8 mouse cellular contexts compared by ENCODE assay signal in the genomic region with DNA sequence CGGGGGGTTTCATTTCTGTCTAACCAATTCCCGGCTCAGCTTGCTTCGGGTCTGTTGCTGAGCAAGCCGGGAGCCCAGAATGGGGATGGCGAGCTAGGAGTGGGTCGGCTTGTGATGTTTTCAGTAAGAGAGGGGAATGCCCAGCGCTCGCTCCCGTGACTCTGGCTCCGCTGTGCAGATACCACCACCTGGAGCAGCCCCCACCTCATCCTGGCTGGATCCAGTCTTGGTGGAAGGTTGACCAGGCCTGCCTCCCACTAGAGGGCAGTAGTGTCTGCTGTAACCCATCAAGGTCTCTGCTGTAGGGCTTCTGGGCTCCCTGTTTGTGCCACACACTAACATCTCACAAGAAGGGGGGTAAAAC. TPM values are rescaled to one million over a fixed set of nuclear protein-coding genes. Genes with fewer than 3 reads are reported as not detected.
DNase-seq lines count a peak whose midpoint lies in the region; ATAC-seq and TF ChIP-seq lines count a peak whose summit lies in the region.

No protein-coding gene starts in this region.

- WGBS in heart, embryonic 13.5 days, result 9% methylated on average over 10 of the region's 10 CpGs
- 10% methylated on average over 10 of the region's 10 CpGs for WGBS in kidney, postnatal 0 days
- 45% methylated on average over 10 of the region's 10 CpGs for WGBS in liver, embryonic 13.5 days (ENCODE audit: insufficient replicate concordance)
- 11% methylated on average over 10 of the region's 10 CpGs for WGBS in neural tube, embryonic 12.5 days

- TF ChIP-seq POLR2A in embryonic fibroblast, embryonic 13.5 days (IDR thresholded peaks at IDR 0.05; ENCODE audit: low read depth, low read length), result no peak
- no peak for TF ChIP-seq POLR2A in testis, adult 2 months (IDR thresholded peaks at IDR 0.05; ENCODE audit: control insufficient read depth, low read depth, low read length)

- peak overlapping the region; percentile 73 for H3K9ac ChIP-seq in heart, embryonic 13.5 days
- 0 out of 2 replicates have a peak overlapping the region, but pooled peaks have one; percentile 35 for H3K9ac ChIP-seq in kidney, postnatal 0 days (ENCODE audit: low read depth, low read length)
- peak overlapping the region; percentile 27 for H3K9ac ChIP-seq in liver, embryonic 13.5 days
- H3K9ac ChIP-seq in neural tube, embryonic 12.5 days, result no peak overlapping the region

- no peaks in the 10 kb centered on the region for H3K36me3 ChIP-seq in C2C12 (ENCODE audit: control insufficient read depth, insufficient read depth)
- H3K36me3 ChIP-seq in heart, embryonic 13.5 days, result peaks cover 59% of the 10 kb centered on the region
- H3K36me3 ChIP-seq in kidney, postnatal 0 days (ENCODE audit: insufficient read depth, low read length), result peaks cover 5% of the 10 kb centered on the region; the same call in 1 of the 2 replicates
- peaks cover 98% of the 10 kb centered on the region for H3K36me3 ChIP-seq in liver, embryonic 13.5 days
- H3K36me3 ChIP-seq in neural tube, embryonic 12.5 days, result no peaks in the 10 kb centered on the region
- H3K36me3 ChIP-seq in testis, adult 2 months (ENCODE audit: control insufficient read depth, insufficient read depth, low read length), result no peaks in the 10 kb centered on the region

- H3K27me3 ChIP-seq in C2C12 (ENCODE audit: control insufficient read depth, insufficient read depth, insufficient read length), result no peaks in the 10 kb centered on the region
- no peaks in the 10 kb centered on the region for H3K27me3 ChIP-seq in heart, embryonic 13.5 days (replicated peaks)
- no peaks in the 10 kb centered on the region for H3K27me3 ChIP-seq in kidney, postnatal 0 days (ENCODE audit: insufficient read depth, low read length)
- no peaks in the 10 kb centered on the region for H3K27me3 ChIP-seq in liver, embryonic 13.5 days
- H3K27me3 ChIP-seq in neural tube, embryonic 12.5 days (replicated peaks), result no peaks in the 10 kb centered on the region
- no peaks in the 10 kb centered on the region for H3K27me3 ChIP-seq in testis, adult 2 months (ENCODE audit: control insufficient read depth, insufficient read depth, low read length)

- H3K4me2 ChIP-seq in heart, embryonic 13.5 days, result peak overlapping the region; percentile 72
- H3K4me2 ChIP-seq in kidney, postnatal 0 days (ENCODE audit: low read length), result peak overlapping the region; percentile 75
- peak overlapping the region; percentile 30 for H3K4me2 ChIP-seq in liver, embryonic 13.5 days
- H3K4me2 ChIP-seq in neural tube, embryonic 12.5 days (replicated peaks), result peak overlapping the region; percentile 60

- DNase-seq in brain, adult 2 months (ENCODE audit: low read depth, low spot score), result peak; percentile 95
- peak; percentile 91 for DNase-seq in kidney, postnatal 0 days (ENCODE audit: low spot score)
- peak; percentile 60 for DNase-seq in liver, embryonic 13.5 days

- no peak overlapping the region for H3K4me3 ChIP-seq in C2C12 (ENCODE audit: insufficient read depth, poor library complexity, severe bottlenecking)
- no peak overlapping the region for H3K4me3 ChIP-seq in embryonic fibroblast, embryonic 13.5 days (ENCODE audit: insufficient read depth, low read length)
- peak overlapping the region; percentile 46 for H3K4me3 ChIP-seq in heart, embryonic 13.5 days
- H3K4me3 ChIP-seq in kidney, postnatal 0 days (replicated peaks; ENCODE audit: low read depth, low read length), result peak overlapping the region; percentile 27
- peak overlapping the region; percentile 4; the same call in 1 of the 2 replicates for H3K4me3 ChIP-seq in liver, embryonic 13.5 days (replicated peaks)
- H3K4me3 ChIP-seq in neural tube, embryonic 12.5 days, result peak overlapping the region; percentile 27; the same call in 1 of the 2 replicates
- H3K4me3 ChIP-seq in testis, adult 2 months (ENCODE audit: control insufficient read depth, low read depth, low read length), result no peak overlapping the region; the same call in none of the 2 replicates

- H3K79me2 ChIP-seq in C2C12 (ENCODE audit: control insufficient read depth, insufficient read depth), result no peaks in the 10 kb centered on the region

- TF ChIP-seq CTCF in C2C12 (IDR thresholded peaks at IDR 0.05; ENCODE audit: control insufficient read depth, insufficient read depth, insufficient read length), result peak; percentile 85
- TF ChIP-seq CTCF in embryonic fibroblast, embryonic 13.5 days (IDR thresholded peaks at IDR 0.05; ENCODE audit: borderline replicate concordance, insufficient read depth, low read length), result peak; percentile 90
- TF ChIP-seq CTCF in kidney, postnatal 0 days (IDR thresholded peaks at IDR 0.05; ENCODE audit: low read depth), result peak; percentile 68; the same call in 1 of the 2 replicates
- TF ChIP-seq CTCF in testis, adult 2 months (IDR thresholded peaks at IDR 0.05; ENCODE audit: control insufficient read depth, insufficient read depth, insufficient replicate concordance, low read depth, low read length), result peak; percentile 74

- H3K27ac ChIP-seq in embryonic fibroblast, embryonic 13.5 days (ENCODE audit: insufficient read depth, low read length), result no peak overlapping the region
- peak overlapping the region; percentile 84 for H3K27ac ChIP-seq in heart, embryonic 13.5 days (replicated peaks)
- no peak overlapping the region for H3K27ac ChIP-seq in kidney, postnatal 0 days
- peak overlapping the region; percentile 78 for H3K27ac ChIP-seq in liver, embryonic 13.5 days
- H3K27ac ChIP-seq in neural tube, embryonic 12.5 days, result no peak overlapping the region
- H3K27ac ChIP-seq in testis, adult 2 months (ENCODE audit: control insufficient read depth, insufficient read depth, low read depth, low read length), result no peak overlapping the region

- H3K9me3 ChIP-seq in heart, embryonic 13.5 days, result no peaks in the 10 kb centered on the region
- no peaks in the 10 kb centered on the region for H3K9me3 ChIP-seq in kidney, postnatal 0 days (replicated peaks; ENCODE audit: low read length)
- no peaks in the 10 kb centered on the region for H3K9me3 ChIP-seq in liver, embryonic 13.5 days (replicated peaks)
- H3K9me3 ChIP-seq in neural tube, embryonic 12.5 days, result no peaks in the 10 kb centered on the region

- no peaks in the 10 kb centered on the region for H3K79me3 ChIP-seq in C2C12 (ENCODE audit: low read depth)

- peaks cover 1% of the 10 kb centered on the region; the same call in 1 of the 2 replicates for H3K4me1 ChIP-seq in embryonic fibroblast, embryonic 13.5 days (ENCODE audit: control insufficient read depth, insufficient read depth, low read length)
- H3K4me1 ChIP-seq in heart, embryonic 13.5 days, result peaks cover 59% of the 10 kb centered on the region
- no peaks in the 10 kb centered on the region for H3K4me1 ChIP-seq in kidney, postnatal 0 days (replicated peaks; ENCODE audit: insufficient read depth, low read length)
- H3K4me1 ChIP-seq in liver, embryonic 13.5 days (replicated peaks), result peaks cover 84% of the 10 kb centered on the region
- peaks cover 6% of the 10 kb centered on the region; the same call in 1 of the 2 replicates for H3K4me1 ChIP-seq in neural tube, embryonic 12.5 days
- no peaks in the 10 kb centered on the region for H3K4me1 ChIP-seq in testis, adult 2 months (ENCODE audit: control insufficient read depth, insufficient read depth, low read length)

- peak; percentile 58; the same call in 1 of the 2 replicates for ATAC-seq in heart, embryonic 13.5 days (ENCODE audit: extremely low read depth, insufficient number of reproducible peaks, low FRiP score, low TSS enrichment)
- ATAC-seq in kidney, postnatal 0 days (replicated peaks; ENCODE audit: low FRiP score, low read depth), result peak; percentile 76
- peak; percentile 60 for ATAC-seq in liver, embryonic 13.5 days (ENCODE audit: low read depth)
- peak; percentile 95 for ATAC-seq in neural tube, embryonic 12.5 days (ENCODE audit: low FRiP score, low read depth)

- H3ac ChIP-seq in C2C12 (ENCODE audit: control insufficient read depth, insufficient read length, low read depth), result no peak overlapping the region

TF ChIP-seq in C2C12, 6 proteins besides CTCF, POLR2A, EP300 and RAD21:
- TF ChIP-seq MYOG (IDR thresholded peaks at IDR 0.05; ENCODE audit: control insufficient read depth, extremely low read depth, insufficient read length) (no peak), FOSL1 (IDR thresholded peaks at IDR 0.05; ENCODE audit: insufficient read depth, low read length, poor library complexity, severe bottlenecking) (no peak), CEBPB (IDR thresholded peaks at IDR 0.05; ENCODE audit: low read depth) (no peak), MAX (IDR thresholded peaks at IDR 0.05) (no peak), MYOD1 (IDR thresholded peaks at IDR 0.05; ENCODE audit: control insufficient read depth, insufficient read length, low read depth) (no peak), USF1 (IDR thresholded peaks at IDR 0.05; ENCODE audit: low read depth) (no peak)

RNA-seq across cellular contexts. Expression of gene Gmpr, which starts 31.9 kb away (rescaled TPM):
- polyA plus RNA-seq in C2C12 (2012; fragmentation: generic; extraction: Trizol), result 12.9 TPM
- polyA plus RNA-seq in embryonic fibroblast, embryonic 13.5 days (2011; ENCODE audit: insufficient read length, low read depth, missing spikeins), result 9.3 and 9.7 TPM in 2 replicates
- polyA plus RNA-seq in heart, embryonic 13.5 days (2015; fragmentation: Nextera tagmentation; extraction: Ambion mirVana), result 179 and 199 TPM in 2 replicates
- polyA plus RNA-seq in kidney, postnatal 0 days (2015; fragmentation: Nextera tagmentation; extraction: Ambion mirVana), result 72.5 and 79.0 TPM in 2 replicates
- polyA plus RNA-seq in liver, embryonic 13.5 days (2015; fragmentation: Nextera tagmentation; extraction: Ambion mirVana), result 352 and 354 TPM in 2 replicates
- 22.0 and 24.9 TPM in 2 replicates for polyA plus RNA-seq in neural tube, embryonic 12.5 days (2016; fragmentation: Nextera tagmentation; extraction: Ambion mirVana)
- polyA plus RNA-seq in testis, adult 2 months (2012; rRNA removed), result 6.4 and 7.4 TPM in 2 replicates

Comparison
In these comparisons a context has a peak if more than half of its experiments do, and no peak if none do; other contexts are left out.
1. H3K4me3 ChIP-seq: peak in heart, embryonic 13.5 days (single experiment), kidney, postnatal 0 days (single experiment), liver, embryonic 13.5 days (single experiment) and neural tube, embryonic 12.5 days (single experiment); none in C2C12 (single experiment), embryonic fibroblast, embryonic 13.5 days (single experiment) and testis, adult 2 months (single experiment).
2. H3K27ac ChIP-seq: peak in heart, embryonic 13.5 days (single experiment) and liver, embryonic 13.5 days (single experiment); none in embryonic fibroblast, embryonic 13.5 days (single experiment), kidney, postnatal 0 days (single experiment), neural tube, embryonic 12.5 days (single experiment) and testis, adult 2 months (single experiment).
3. Peak in every context shown above with its lines, with median percentiles within 50 percentile points of each other: CTCF ChIP-seq, DNase-seq, ATAC-seq and H3K4me2 ChIP-seq.